Mouse (Mus musculus) spleen, postnatal 14 days (tissue): ENCODE measurements around the gene Rabif.
"Not testable (repeated sequence)": the region's sequence is repeated elsewhere in the genome, so short reads cannot be mapped to it uniquely, and the experiment has no call there.

Experiments used
- DNase-seq, 2 experiments: peaks; one replicate each; pipeline ENCODE4 v3.0.0; 2021 to 2022; ENCODE audit warnings: low spot score in 2 of 2

Gene Rabif

DNA sequence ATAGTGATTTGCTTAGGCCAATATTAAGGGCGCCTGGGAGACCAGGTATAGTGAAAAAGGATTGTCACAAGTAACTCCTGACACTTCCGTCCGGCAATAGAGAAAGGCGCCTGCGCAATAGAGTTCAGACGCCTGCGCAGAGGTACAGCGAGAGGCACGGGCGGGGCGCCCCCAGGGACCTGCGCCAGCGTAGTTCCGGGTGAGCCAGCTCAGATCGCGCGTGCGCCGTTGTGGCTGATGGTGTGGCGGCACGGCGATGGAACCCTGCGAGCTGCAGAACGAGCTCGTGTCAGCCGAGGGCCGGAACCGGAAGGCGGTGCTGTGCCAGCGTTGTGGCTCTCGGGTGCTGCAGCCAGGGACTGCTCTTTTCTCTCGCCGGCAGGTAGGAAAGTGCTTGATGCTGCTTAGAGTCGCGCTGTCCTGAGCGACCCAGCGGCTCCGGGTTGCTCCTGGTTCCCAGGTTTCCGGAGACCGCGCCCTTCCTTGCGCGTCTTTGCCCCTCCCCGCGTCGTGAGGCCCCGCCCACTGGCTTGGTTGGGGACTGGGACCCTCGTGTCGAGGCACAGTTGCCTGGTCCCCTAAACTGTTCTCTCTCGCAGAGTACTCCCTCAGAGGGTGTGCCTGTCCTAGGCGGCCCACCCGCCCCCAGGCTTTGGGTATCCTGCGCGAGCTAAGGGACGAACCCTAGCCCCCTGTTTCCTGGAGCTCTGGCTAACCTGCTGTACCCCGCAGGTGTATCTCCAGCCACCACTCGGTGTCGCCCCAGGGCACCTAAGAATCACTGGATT lies at the start of gene Rabif:
Gene Rabif (plus strand): TSS at position 221 of the 788 bp plus-strand sequence.
- peak; percentile 98 for DNase-seq

- no peak for DNase-seq
These were observed 49.0 kb upstream of the Rabif start for GRCm38 (mm10) chr1:134445418-134445817.

DNA sequence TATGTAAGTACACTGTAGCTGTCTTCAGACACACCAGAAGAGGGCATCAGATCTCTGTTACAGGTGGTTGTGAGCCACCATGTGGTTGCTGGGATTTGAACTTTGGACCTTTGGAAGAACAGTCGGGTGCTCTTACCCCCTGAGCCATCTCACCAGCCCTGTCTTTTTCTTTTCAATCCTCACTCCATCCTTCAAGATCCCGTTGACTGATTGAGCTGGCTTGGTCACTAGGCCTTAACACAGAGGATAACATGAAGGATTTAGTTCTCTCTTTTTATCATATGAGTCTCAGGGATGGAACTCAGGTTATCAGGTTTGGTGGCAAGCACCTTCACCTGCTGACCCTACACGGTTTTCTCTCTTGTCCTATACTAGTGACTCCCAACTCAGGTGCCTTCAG lies 45.9 kb upstream of the Rabif start:
- DNase-seq: not testable (repeated sequence)

DNA sequence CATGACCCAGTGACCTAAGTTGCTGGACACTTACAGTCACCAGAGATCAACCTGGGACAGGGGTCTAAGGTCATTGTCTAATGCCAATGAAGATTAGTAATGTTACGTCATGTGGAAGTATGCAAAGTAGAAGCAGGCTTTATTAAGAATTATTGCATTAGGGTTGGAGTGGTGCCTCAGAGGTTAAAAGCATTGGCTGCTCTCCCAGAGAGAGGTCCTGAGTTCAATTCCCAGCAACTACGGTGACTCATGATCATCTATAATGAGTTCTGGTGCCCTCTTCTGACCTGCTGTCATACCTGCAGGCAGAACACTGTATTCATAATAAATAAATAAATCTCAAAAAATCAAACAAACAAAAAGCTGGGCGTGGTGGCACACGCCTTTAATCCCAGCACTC lies 44.2 kb upstream of the Rabif start:
- DNase-seq: no peak

DNA sequence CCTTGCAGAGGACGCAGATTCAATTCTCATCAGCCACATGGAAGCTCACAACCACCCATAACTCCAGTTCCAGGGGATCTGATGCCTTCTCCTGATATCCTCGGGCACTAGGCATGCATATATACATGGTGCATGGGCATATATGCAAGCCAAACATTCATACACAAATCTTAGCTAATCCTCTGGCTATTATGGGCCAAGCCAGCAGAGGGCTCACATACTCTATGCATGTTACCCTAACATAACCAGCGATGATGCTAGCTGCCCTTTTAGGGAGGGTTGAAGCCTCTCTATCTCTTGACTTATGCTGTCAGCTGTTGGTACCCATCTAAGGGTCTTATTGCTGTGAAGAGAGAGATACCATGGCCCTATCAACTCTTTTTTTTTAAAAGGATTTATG lies 43.5 kb upstream of the Rabif start:
- peak; percentile 29 to 60 for DNase-seq

GRCm38 (mm10) chr1:134454904-134455824 lies 39.3 kb upstream of the Rabif start, which contains the start of gene Klhl12:
TSS of gene Klhl12 (plus strand) at chr1:134455531.
- peak; percentile 97 to 99 for DNase-seq

- DNase-seq: no peak
These were observed 38.4 kb upstream of the Rabif start for GRCm38 (mm10) chr1:134456060-134456459.

DNA sequence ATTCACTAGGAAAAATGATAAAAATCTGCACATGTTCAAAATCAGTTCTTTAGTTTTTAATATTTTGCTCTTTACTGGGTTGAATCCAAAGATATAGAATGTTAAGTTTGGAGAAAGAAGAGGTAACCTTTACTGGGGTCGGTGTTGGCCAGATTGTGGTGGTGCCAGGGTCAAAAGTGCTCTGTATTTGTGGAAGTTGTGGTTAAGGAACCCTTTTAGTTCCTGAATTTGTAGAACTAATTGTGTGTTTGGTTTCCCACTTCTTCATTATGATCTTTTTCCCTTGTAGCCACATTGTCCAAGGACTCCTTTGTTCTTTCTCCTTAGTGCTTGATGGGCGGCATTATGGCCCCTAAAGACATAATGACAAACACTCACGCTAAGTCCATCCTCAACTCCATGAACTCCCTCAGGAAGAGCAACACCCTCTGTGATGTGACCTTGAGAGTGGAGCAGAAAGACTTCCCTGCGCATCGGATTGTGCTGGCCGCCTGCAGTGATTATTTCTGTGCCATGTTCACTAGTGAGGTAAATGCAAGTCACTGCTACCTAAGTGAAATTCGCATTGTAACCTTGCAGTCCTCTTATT lies 36.2 kb upstream of the Rabif start:
- no peak for DNase-seq

GRCm38 (mm10) chr1:134460294-134461284 lies 33.9 kb upstream of the Rabif start:
- no peak for DNase-seq

GRCm38 (mm10) chr1:134484623-134485022 lies 9.8 kb upstream of the Rabif start:
- DNase-seq: no peak

- DNase-seq: no peak
These were observed 3.3 kb upstream of the Rabif start for GRCm38 (mm10) chr1:134490903-134491801.

DNA sequence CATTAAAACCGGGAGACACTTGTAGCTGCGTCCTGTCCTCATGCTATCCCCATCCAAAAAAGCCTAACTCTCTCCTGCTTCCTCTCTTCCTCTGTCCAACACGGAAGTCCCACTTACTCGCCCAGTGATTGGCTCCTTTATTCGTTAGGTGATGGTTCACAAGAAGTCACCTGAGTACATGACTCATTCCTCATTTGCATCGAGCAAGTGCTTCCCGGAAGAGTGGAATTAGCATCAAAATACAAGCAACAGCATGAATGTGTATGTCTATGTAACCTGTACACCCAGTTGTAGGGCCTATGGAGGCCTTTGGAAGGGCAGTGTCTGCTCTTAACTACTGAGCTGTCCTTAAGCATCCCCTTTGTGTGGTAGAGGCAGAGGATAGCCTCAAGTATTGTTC lies 2.2 kb upstream of the Rabif start:
- no peak for DNase-seq

DNA sequence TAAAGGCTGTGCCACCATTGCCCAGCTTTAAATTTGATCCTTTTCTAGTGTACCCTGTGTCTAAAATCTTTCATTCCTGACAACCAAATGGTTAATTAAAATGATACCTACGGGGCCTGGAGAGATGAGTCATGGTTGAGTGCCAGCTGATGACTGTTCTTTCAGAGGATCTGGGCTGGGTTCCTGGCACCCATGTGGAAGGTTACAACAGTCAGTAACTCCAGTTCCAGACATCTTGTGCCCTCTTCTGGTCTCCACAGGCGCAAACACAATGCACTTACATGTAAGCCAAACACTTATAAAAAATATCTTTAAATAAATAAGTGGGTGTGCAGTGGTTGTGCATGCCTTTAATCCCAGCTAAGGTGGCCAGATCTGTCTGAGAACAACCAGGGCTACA lies 952 bp upstream of the Rabif start:
- no peak for DNase-seq

GRCm38 (mm10) chr1:134493956-134494355 lies 492 bp upstream of the Rabif start:
- DNase-seq: no peak

GRCm38 (mm10) chr1:134495216-134495539 lies 730 bp downstream of the Rabif start:
- DNase-seq: no peak

GRCm38 (mm10) chr1:134495991-134496390 lies 1.5 kb downstream of the Rabif start:
- DNase-seq: no peak

GRCm38 (mm10) chr1:134500916-134501315 lies 6.5 kb downstream of the Rabif start:
- no peak for DNase-seq

DNA sequence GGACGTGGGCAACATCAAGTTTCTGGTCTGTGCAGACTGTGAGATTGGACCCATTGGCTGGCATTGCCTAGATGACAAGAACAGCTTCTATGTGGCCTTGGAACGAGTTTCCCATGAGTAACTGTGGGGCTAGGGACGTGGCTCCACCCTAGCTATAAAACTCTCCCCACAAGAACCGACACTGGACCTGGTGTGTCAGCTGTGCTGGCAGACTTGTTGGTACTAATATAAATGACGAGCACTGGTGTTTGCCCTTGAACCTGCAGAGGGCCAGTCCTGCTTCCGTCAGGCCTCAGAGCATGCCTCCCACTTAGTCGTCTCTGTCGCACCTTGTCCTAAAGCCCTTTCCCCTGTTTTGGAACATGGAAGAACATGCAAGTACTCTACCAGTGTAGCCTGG lies 11.8 kb downstream of the Rabif start:
- no peak for DNase-seq

- no peak for DNase-seq
These were observed 15.6 kb downstream of the Rabif start for GRCm38 (mm10) chr1:134510018-134510417.

GRCm38 (mm10) chr1:134512183-134512582 lies 17.7 kb downstream of the Rabif start:
- DNase-seq: no peak
